Mouse (Mus musculus): ENCODE measurements around the gene Mink1. TPM values are rescaled to one million over a fixed set of nuclear protein-coding genes. Genes with fewer than 3 reads are reported as not detected.
A peak's percentile ranks its signal among the peaks of the same experiment; 100 is the strongest.

The Mink1 gene
- polyA plus RNA-seq, 1 experiment = 151 TPM

DNA sequence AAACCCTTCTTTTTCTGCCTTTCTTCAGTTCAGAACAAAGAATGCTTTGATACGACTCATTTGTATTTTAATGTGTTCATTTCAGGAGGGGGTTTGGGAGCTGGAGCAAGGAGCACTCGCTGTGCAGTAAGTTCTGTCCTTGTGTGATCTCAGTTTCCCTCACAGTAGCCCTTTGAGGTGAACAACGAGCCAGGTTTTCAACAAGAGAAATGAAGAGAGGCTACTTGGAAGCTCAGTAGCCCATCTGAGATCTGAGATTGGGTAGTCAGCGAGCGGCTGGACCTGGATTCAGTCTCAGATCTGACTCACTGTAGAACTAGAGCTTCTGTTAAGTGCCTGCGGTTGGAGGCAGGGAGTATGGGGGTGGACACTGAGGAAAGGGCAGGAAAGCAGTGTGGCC, 11.2 kb downstream of the Mink1 start:
- no peak for TF ChIP-seq CTCF (IDR thresholded peaks at IDR 0.05; ENCODE audit: borderline replicate concordance, control insufficient read depth, extremely low read depth, insufficient read depth, low read length, poor library complexity)
- no peak for TF ChIP-seq POLR2A (IDR thresholded peaks at IDR 0.05; ENCODE audit: control insufficient read depth, extremely low read depth, insufficient read depth, low read length, poor library complexity)
- H3K4me1 ChIP-seq (replicated peaks; ENCODE audit: control insufficient read depth, insufficient read depth, low read length) = no peaks in the 10 kb centered on the region
- H3K27ac ChIP-seq (ENCODE audit: control insufficient read depth, insufficient read depth, low read length) = no peak overlapping the region
- H3K27me3 ChIP-seq (ENCODE audit: control insufficient read depth, insufficient read depth, low read length) = no peaks in the 10 kb centered on the region
- no peak for DNase-seq
- 96% methylated on average over 6 of the region's 6 CpGs for WGBS
- no peaks in the 10 kb centered on the region for H3K36me3 ChIP-seq (ENCODE audit: control insufficient read depth, insufficient read depth, low read length)
- no peak overlapping the region for H3K4me3 ChIP-seq (ENCODE audit: control insufficient read depth, insufficient read depth, low read length)

DNA sequence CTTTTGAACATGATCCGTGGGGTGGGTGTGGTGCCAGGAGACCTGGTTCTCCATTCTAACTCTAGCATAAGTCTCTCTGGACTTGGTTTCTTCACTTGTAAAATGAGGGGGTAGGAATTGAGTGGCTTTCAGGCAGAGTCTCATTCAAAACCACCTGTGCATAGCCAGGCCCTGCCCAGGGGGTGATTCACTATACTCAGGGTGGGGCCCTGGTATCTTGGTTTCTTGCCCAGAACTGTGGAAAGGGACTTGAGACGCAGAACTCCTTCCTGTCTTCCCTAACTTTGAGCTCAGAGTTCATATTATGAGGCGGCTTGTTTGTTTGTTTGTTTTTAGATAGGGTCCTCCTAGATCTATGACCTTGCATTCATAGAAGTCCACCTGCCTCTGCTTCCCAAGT, 14.5 kb downstream of the Mink1 start:
- no peak overlapping the region for H3K27ac ChIP-seq (ENCODE audit: control insufficient read depth, insufficient read depth, low read length)
- TF ChIP-seq POLR2A (IDR thresholded peaks at IDR 0.05; ENCODE audit: control insufficient read depth, extremely low read depth, insufficient read depth, low read length, poor library complexity) (no peak), CTCF (IDR thresholded peaks at IDR 0.05; ENCODE audit: borderline replicate concordance, control insufficient read depth, extremely low read depth, insufficient read depth, low read length, poor library complexity) (no peak)
- WGBS = 90% methylated on average over 3 of the region's 3 CpGs
- H3K4me3 ChIP-seq (ENCODE audit: control insufficient read depth, insufficient read depth, low read length) = no peak overlapping the region
- H3K36me3 ChIP-seq (ENCODE audit: control insufficient read depth, insufficient read depth, low read length) = no peaks in the 10 kb centered on the region
- no peak for DNase-seq
- H3K27me3 ChIP-seq (ENCODE audit: control insufficient read depth, insufficient read depth, low read length) = no peaks in the 10 kb centered on the region
- peaks cover 20% of the 10 kb centered on the region for H3K4me1 ChIP-seq (replicated peaks; ENCODE audit: control insufficient read depth, insufficient read depth, low read length)

DNA sequence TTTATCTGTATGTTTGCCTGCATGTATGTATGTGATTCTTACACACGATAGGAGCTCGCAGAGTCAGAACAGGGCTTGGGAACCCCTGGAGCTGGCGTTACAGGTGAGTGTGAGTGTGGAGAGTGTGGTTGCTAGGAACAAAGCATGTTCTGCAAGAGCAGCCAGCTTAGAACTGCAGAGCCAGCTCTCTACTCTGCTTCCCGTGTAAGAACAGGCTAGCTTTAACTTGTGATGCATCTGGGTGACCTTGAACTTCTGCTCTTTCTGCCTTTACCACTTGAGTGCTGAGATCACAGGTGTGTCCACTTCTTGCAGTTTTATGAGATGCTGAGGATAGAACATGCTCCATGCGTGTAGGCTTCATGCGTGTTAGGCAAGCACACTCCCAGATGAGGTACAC, 16.3 kb downstream of the Mink1 start:
- no peak for DNase-seq
- TF ChIP-seq POLR2A (IDR thresholded peaks at IDR 0.05; ENCODE audit: control insufficient read depth, extremely low read depth, insufficient read depth, low read length, poor library complexity) (no peak), CTCF (IDR thresholded peaks at IDR 0.05; ENCODE audit: borderline replicate concordance, control insufficient read depth, extremely low read depth, insufficient read depth, low read length, poor library complexity) (no peak)
- Histone ChIP-seq H3K4me3 (ENCODE audit: control insufficient read depth, insufficient read depth, low read length) (no peak overlapping the region), H3K4me1 (replicated peaks; ENCODE audit: control insufficient read depth, insufficient read depth, low read length) (peaks cover 20% of the 10 kb centered on the region), H3K27me3 (ENCODE audit: control insufficient read depth, insufficient read depth, low read length) (no peaks in the 10 kb centered on the region), H3K27ac (ENCODE audit: control insufficient read depth, insufficient read depth, low read length) (no peak overlapping the region), H3K36me3 (ENCODE audit: control insufficient read depth, insufficient read depth, low read length) (no peaks in the 10 kb centered on the region)
- WGBS = 85% methylated on average over 6 of the region's 6 CpGs

DNA sequence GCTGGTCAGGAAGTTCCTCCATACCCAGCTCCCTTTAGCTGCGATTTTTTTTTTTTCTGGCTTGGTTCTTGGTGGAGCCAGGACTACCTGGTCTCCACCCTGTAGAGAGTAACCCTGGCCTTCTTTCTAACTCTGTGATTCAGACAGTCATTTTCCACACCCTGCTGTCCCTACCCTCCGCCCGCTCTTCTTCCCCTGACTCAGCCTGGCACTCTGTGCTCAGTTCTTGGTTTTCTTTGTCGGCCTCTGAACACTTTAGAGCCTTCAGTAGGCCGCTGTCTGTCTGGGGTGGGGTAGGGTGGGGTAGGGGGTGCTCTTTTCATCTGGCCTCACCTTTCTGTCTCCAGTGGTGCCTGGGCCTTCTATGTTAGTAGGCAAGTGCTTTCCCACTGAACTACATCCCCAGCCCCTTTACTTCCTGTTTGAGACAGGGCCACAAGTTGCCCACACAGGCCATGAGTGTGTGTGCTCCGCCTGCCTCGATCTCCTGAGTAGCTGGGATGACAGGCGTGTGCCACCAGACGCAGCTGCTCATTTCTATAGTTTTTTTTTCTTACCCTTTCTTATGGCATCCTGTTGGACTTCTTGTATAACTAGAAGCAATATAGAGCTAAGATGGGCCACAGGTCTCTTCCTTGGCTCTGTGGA, 17.2 kb downstream of the Mink1 start:
- 41% methylated on average over 9 of the region's 9 CpGs for WGBS
- peak overlapping the region; percentile 33 for H3K27ac ChIP-seq (ENCODE audit: control insufficient read depth, insufficient read depth, low read length)
- TF ChIP-seq POLR2A (IDR thresholded peaks at IDR 0.05; ENCODE audit: control insufficient read depth, extremely low read depth, insufficient read depth, low read length, poor library complexity) (no peak), CTCF (IDR thresholded peaks at IDR 0.05; ENCODE audit: borderline replicate concordance, control insufficient read depth, extremely low read depth, insufficient read depth, low read length, poor library complexity) (no peak)
- DNase-seq = no peak
- no peaks in the 10 kb centered on the region for H3K36me3 ChIP-seq (ENCODE audit: control insufficient read depth, insufficient read depth, low read length)
- H3K27me3 ChIP-seq (ENCODE audit: control insufficient read depth, insufficient read depth, low read length) = no peaks in the 10 kb centered on the region
- H3K4me3 ChIP-seq (ENCODE audit: control insufficient read depth, insufficient read depth, low read length) = no peak overlapping the region
- H3K4me1 ChIP-seq (replicated peaks; ENCODE audit: control insufficient read depth, insufficient read depth, low read length) = peaks cover 20% of the 10 kb centered on the region

GRCm38 (mm10) chr11:70580358-70580720, 17.7 kb downstream of the Mink1 start:
- peak overlapping the region; percentile 33 for H3K27ac ChIP-seq (ENCODE audit: control insufficient read depth, insufficient read depth, low read length)
- H3K36me3 ChIP-seq (ENCODE audit: control insufficient read depth, insufficient read depth, low read length) = no peaks in the 10 kb centered on the region
- 62% methylated on average over 5 of the region's 5 CpGs for WGBS
- H3K27me3 ChIP-seq (ENCODE audit: control insufficient read depth, insufficient read depth, low read length) = no peaks in the 10 kb centered on the region
- DNase-seq = no peak
- peaks cover 20% of the 10 kb centered on the region for H3K4me1 ChIP-seq (replicated peaks; ENCODE audit: control insufficient read depth, insufficient read depth, low read length)
- H3K4me3 ChIP-seq (ENCODE audit: control insufficient read depth, insufficient read depth, low read length) = no peak overlapping the region
- no peak for TF ChIP-seq POLR2A (IDR thresholded peaks at IDR 0.05; ENCODE audit: control insufficient read depth, extremely low read depth, insufficient read depth, low read length, poor library complexity)
- TF ChIP-seq CTCF (IDR thresholded peaks at IDR 0.05; ENCODE audit: borderline replicate concordance, control insufficient read depth, extremely low read depth, insufficient read depth, low read length, poor library complexity) = no peak

DNA sequence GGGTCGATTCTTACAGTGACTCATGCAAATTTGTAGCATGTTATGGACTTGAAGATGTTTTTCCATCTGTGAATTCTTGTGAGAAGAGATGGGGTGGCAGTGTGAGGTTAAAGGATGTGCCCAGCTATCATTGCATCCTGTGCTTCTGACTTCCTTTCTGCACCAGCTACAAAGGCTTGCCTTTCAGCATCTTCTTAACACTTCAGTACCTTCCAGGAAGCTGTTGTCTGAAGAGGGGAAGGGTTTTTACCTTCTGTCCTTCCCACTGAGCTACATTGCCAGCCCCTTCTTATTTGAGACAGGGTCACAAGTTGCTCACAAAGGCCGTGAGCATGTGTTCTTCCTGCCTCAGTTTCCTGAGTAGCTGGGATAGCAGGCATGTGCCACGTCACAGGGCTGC, 18.2 kb downstream of the Mink1 start:
- H3K27ac ChIP-seq (ENCODE audit: control insufficient read depth, insufficient read depth, low read length) = no peak overlapping the region; the same call in 1 of the 2 replicates

DNA sequence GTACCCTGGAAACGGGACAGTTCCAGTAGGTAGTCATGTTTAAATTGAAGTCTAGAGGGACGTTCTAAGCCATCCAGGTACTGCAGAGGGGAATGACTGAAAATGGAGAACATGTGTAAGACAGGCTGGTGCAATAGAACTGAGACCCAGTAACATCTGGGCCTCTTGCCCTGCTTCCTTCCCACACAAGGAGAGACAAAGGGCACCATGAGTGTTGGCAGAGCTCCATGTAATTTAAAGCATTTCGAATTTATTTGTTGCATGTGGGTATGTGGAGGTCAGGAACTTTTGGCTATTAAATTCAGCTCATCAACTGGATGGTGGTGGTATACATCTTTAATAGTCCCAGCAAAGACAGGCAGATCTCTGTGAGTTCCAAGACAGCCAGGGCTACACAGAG, 19.5 kb downstream of the Mink1 start:
- WGBS = 65% methylated on average over 3 of the region's 3 CpGs
- H3K4me3 ChIP-seq (ENCODE audit: control insufficient read depth, insufficient read depth, low read length) = no peak overlapping the region
- no peaks in the 10 kb centered on the region for H3K36me3 ChIP-seq (ENCODE audit: control insufficient read depth, insufficient read depth, low read length)
- H3K27me3 ChIP-seq (ENCODE audit: control insufficient read depth, insufficient read depth, low read length) = no peaks in the 10 kb centered on the region
- DNase-seq = no peak
- H3K27ac ChIP-seq (ENCODE audit: control insufficient read depth, insufficient read depth, low read length) = no peak overlapping the region
- peaks cover 20% of the 10 kb centered on the region for H3K4me1 ChIP-seq (replicated peaks; ENCODE audit: control insufficient read depth, insufficient read depth, low read length)
- TF ChIP-seq CTCF (IDR thresholded peaks at IDR 0.05; ENCODE audit: borderline replicate concordance, control insufficient read depth, extremely low read depth, insufficient read depth, low read length, poor library complexity) (no peak), POLR2A (IDR thresholded peaks at IDR 0.05; ENCODE audit: control insufficient read depth, extremely low read depth, insufficient read depth, low read length, poor library complexity) (no peak)

More for the DNA sequence above, 18.2 kb downstream of the Mink1 start:
- DNase-seq = no peak
- Histone ChIP-seq H3K27me3 (ENCODE audit: control insufficient read depth, insufficient read depth, low read length) (no peaks in the 10 kb centered on the region), H3K36me3 (ENCODE audit: control insufficient read depth, insufficient read depth, low read length) (no peaks in the 10 kb centered on the region), H3K4me1 (replicated peaks; ENCODE audit: control insufficient read depth, insufficient read depth, low read length) (peaks cover 20% of the 10 kb centered on the region), H3K4me3 (ENCODE audit: control insufficient read depth, insufficient read depth, low read length) (no peak overlapping the region)
- WGBS = 46% methylated on average over 3 of the region's 3 CpGs
- TF ChIP-seq CTCF (IDR thresholded peaks at IDR 0.05; ENCODE audit: borderline replicate concordance, control insufficient read depth, extremely low read depth, insufficient read depth, low read length, poor library complexity) = no peak
- TF ChIP-seq POLR2A (IDR thresholded peaks at IDR 0.05; ENCODE audit: control insufficient read depth, extremely low read depth, insufficient read depth, low read length, poor library complexity) = no peak

All from thymus, adult 2 months (tissue).